Comparison of ENCODE assay signal across 10 mouse cellular contexts in genomic region chr16:44361921-44362890, GRCm38 (mm10). TPM values are rescaled to one million over a fixed set of nuclear protein-coding genes. Genes with fewer than 3 reads are reported as not detected.
DNase-seq lines count a peak whose midpoint lies in the region; ATAC-seq and TF ChIP-seq lines count a peak whose summit lies in the region.
"Had no signal": no experiment of that assay in that cellular context is flagged by ENCODE, and none has a peak within 500 bp of the region (broad histone marks: within the 10 kb centered on the region; RNA-seq: fewer than 3 reads in every experiment).

No protein-coding gene starts in this region.

- H3K4me2 ChIP-seq in embryonic facial prominence, embryonic 11.5 days (ENCODE audit: low read depth, low read length): no peak overlapping the region
- H3K4me2 ChIP-seq: heart, embryonic 13.5 days had no signal

- ATAC-seq in embryonic facial prominence, embryonic 11.5 days (replicated peaks; ENCODE audit: insufficient number of reproducible peaks, low FRiP score, low TSS enrichment, low read depth): no peak
- ATAC-seq in megakaryocyte progenitor cell, adult 5-6 weeks (replicated peaks; ENCODE audit: poor library complexity): peak; percentile 50; the same call in 1 of the 2 replicates
- ATAC-seq in erythroid progenitor cell, adult 5-6 weeks (replicated peaks; ENCODE audit: low FRiP score, poor library complexity, severe bottlenecking): no peak

- peak; percentile 52 for TF ChIP-seq CTCF in liver, adult 2 months (IDR thresholded peaks at IDR 0.05; ENCODE audit: low read depth, low read length)
- 0 out of 2 replicates have a peak, but pooled peaks have one; percentile 19 for TF ChIP-seq CTCF in bone marrow, adult 2 months (IDR thresholded peaks at IDR 0.05; ENCODE audit: control insufficient read depth, insufficient read depth, low read length)

- no peak overlapping the region for H3K9ac ChIP-seq in embryonic facial prominence, embryonic 11.5 days (replicated peaks; ENCODE audit: low read length)
- H3K9ac ChIP-seq in liver, adult 2 months (ENCODE audit: low read depth, low read length): no peak overlapping the region
- H3K9ac ChIP-seq: heart, embryonic 13.5 days had no signal

- 86% methylated on average over 10 of the region's 10 CpGs for WGBS in embryonic facial prominence, embryonic 11.5 days
- WGBS in embryonic facial prominence, embryonic 10.5 days: 88% methylated on average over 10 of the region's 10 CpGs
- WGBS in liver, adult 2 months: 84% methylated on average over 10 of the region's 10 CpGs
- 78% methylated on average over 10 of the region's 10 CpGs for WGBS in bone marrow, adult 2 months

- no peak overlapping the region for H3K27ac ChIP-seq in embryonic facial prominence, embryonic 11.5 days (replicated peaks; ENCODE audit: low read depth, low read length)
- no peak overlapping the region for H3K27ac ChIP-seq in embryonic facial prominence, embryonic 10.5 days (replicated peaks)
- H3K27ac ChIP-seq in liver, adult 2 months (replicated peaks; ENCODE audit: insufficient read depth, low read depth, low read length): no peak overlapping the region
- H3K27ac ChIP-seq in bone marrow, adult 2 months (ENCODE audit: control insufficient read depth, insufficient read depth, low read depth, low read length, poor library complexity): no peak overlapping the region
- H3K27ac ChIP-seq: heart, embryonic 13.5 days; macrophage had no signal

- no peaks in the 10 kb centered on the region for H3K4me1 ChIP-seq in embryonic facial prominence, embryonic 11.5 days (ENCODE audit: control insufficient read depth, insufficient read depth, low read length)
- no peaks in the 10 kb centered on the region for H3K4me1 ChIP-seq in embryonic facial prominence, embryonic 10.5 days
- H3K4me1 ChIP-seq in liver, adult 2 months (ENCODE audit: control insufficient read depth, insufficient read depth, low read length): no peaks in the 10 kb centered on the region
- H3K4me1 ChIP-seq in bone marrow, adult 2 months (ENCODE audit: control insufficient read depth, insufficient read depth, low read length): peaks cover 1% of the 10 kb centered on the region; the same call in 1 of the 2 replicates
- H3K4me1 ChIP-seq: heart, embryonic 13.5 days had no signal

- peak; percentile 42 for DNase-seq in embryonic facial prominence, embryonic 11.5 days (ENCODE audit: low spot score)
- DNase-seq in embryonic facial prominence, embryonic 10.5 days (ENCODE audit: low spot score): no peak
- peak; percentile 39 for DNase-seq in liver, adult 2 months (ENCODE audit: extremely low read depth, low read depth, low spot score)
- DNase-seq in liver: no peak
- peak; percentile 9 to 35 for DNase-seq in frontal cortex, postnatal 36 days (ENCODE audit: low spot score in 2 of 2)

- H3K27me3 ChIP-seq in embryonic facial prominence, embryonic 11.5 days (ENCODE audit: control insufficient read depth, insufficient read depth, low read length): no peaks in the 10 kb centered on the region
- no peaks in the 10 kb centered on the region for H3K27me3 ChIP-seq in embryonic facial prominence, embryonic 10.5 days (replicated peaks; ENCODE audit: low read depth, poor library complexity, severe bottlenecking)
- no peaks in the 10 kb centered on the region for H3K27me3 ChIP-seq in liver, adult 2 months (ENCODE audit: control insufficient read depth, insufficient read depth, low read length)
- H3K27me3 ChIP-seq: heart, embryonic 13.5 days had no signal

- H3K9me3 ChIP-seq in embryonic facial prominence, embryonic 11.5 days (replicated peaks; ENCODE audit: control insufficient read depth, low read length): no peaks in the 10 kb centered on the region
- no peaks in the 10 kb centered on the region for H3K9me3 ChIP-seq in embryonic facial prominence, embryonic 10.5 days
- H3K9me3 ChIP-seq: heart, embryonic 13.5 days had no signal

- no peak overlapping the region for H3K4me3 ChIP-seq in embryonic facial prominence, embryonic 11.5 days (ENCODE audit: low read depth, low read length)
- no peak overlapping the region for H3K4me3 ChIP-seq in embryonic facial prominence, embryonic 10.5 days
- H3K4me3 ChIP-seq in liver, adult 2 months (ENCODE audit: insufficient read depth, low read depth, low read length): no peak overlapping the region
- H3K4me3 ChIP-seq in bone marrow, adult 2 months (replicated peaks; ENCODE audit: control insufficient read depth, low read depth, low read length): no peak overlapping the region
- H3K4me3 ChIP-seq: heart, embryonic 13.5 days had no signal

- H3K36me3 ChIP-seq in embryonic facial prominence, embryonic 11.5 days (replicated peaks; ENCODE audit: control insufficient read depth, insufficient read depth, low read depth, low read length): no peaks in the 10 kb centered on the region
- peaks cover 58% of the 10 kb centered on the region for H3K36me3 ChIP-seq in embryonic facial prominence, embryonic 10.5 days (replicated peaks)
- peaks cover 4% of the 10 kb centered on the region; the same call in 1 of the 2 replicates for H3K36me3 ChIP-seq in liver, adult 2 months (ENCODE audit: control insufficient read depth, insufficient read depth, low read length)

- no peak for TF ChIP-seq POLR2A in liver, adult 2 months (IDR thresholded peaks at IDR 0.05; ENCODE audit: extremely low read depth, insufficient read depth, low read length)
- TF ChIP-seq POLR2A in bone marrow, adult 2 months (IDR thresholded peaks at IDR 0.05; ENCODE audit: borderline replicate concordance, control insufficient read depth, low read depth, low read length): no peak

- H3K79me2 ChIP-seq in liver, adult 2 months (ENCODE audit: control insufficient read depth, insufficient read depth, low read length): no peaks in the 10 kb centered on the region

RNA-seq across cellular contexts. Expression of gene Spice1, which starts 15.3 kb away (rescaled TPM):
- polyA plus RNA-seq in embryonic facial prominence, embryonic 11.5 days (2014; fragmentation: Nextera tagmentation; extraction: Ambion mirVana): 32.4 and 34.8 TPM in 2 replicates
- polyA plus RNA-seq in embryonic facial prominence, embryonic 10.5 days (2016; fragmentation: Nextera tagmentation; extraction: Ambion mirVana): 33.9 and 34.5 TPM in 2 replicates
- 2.3 and 3.8 TPM in 2 replicates for total RNA-seq in liver, adult 2 months (2014; rRNA removed)
- polyA plus RNA-seq in liver, adult 2 months (2012; rRNA removed): 1.3 and 1.7 TPM in 2 replicates
- 7.6 and 11.9 TPM in 2 replicates for polyA plus RNA-seq in bone marrow, adult 2 months (2011; ENCODE audit: insufficient read depth, insufficient read length, low replicate concordance, missing spikeins)
- total RNA-seq in megakaryocyte progenitor cell, adult 5-6 weeks (2015): 18.5 and 23.9 TPM in 2 replicates
- 15.3 and 21.1 TPM in 2 replicates for total RNA-seq in megakaryocyte progenitor cell, adult 5-6 weeks (2017)
- 16.9 and 39.4 TPM in 2 replicates for total RNA-seq in erythroid progenitor cell, adult 5-6 weeks (2015; ENCODE audit: low replicate concordance)
- total RNA-seq in erythroid progenitor cell, adult 5-6 weeks (2017; ENCODE audit: low replicate concordance): 11.5 and 23.9 TPM in 2 replicates

RNA-seq across cellular contexts. Expression of gene Sidt1, which starts 29.2 kb away (rescaled TPM):
- 0.42 and 0.89 TPM in 2 replicates for polyA plus RNA-seq in embryonic facial prominence, embryonic 11.5 days (2014; fragmentation: Nextera tagmentation; extraction: Ambion mirVana)
- polyA plus RNA-seq in embryonic facial prominence, embryonic 10.5 days (2016; fragmentation: Nextera tagmentation; extraction: Ambion mirVana): 0.21 and 0.29 TPM in 2 replicates
- total RNA-seq in liver, adult 2 months (2014; rRNA removed): under 0.01 and 0.20 TPM in 2 replicates
- polyA plus RNA-seq in liver, adult 2 months (2012; rRNA removed): 0.14 and 0.23 TPM in 2 replicates
- 2.5 and 3.6 TPM in 2 replicates for polyA plus RNA-seq in bone marrow, adult 2 months (2011; ENCODE audit: insufficient read depth, insufficient read length, low replicate concordance, missing spikeins)
- total RNA-seq in megakaryocyte progenitor cell, adult 5-6 weeks (2015): not detected in 2 replicates
- total RNA-seq in megakaryocyte progenitor cell, adult 5-6 weeks (2017): 0.08 TPM in 1 of 2 replicates, not detected in the other
- 3.2 TPM in 1 of 2 replicates, not detected in the other for total RNA-seq in erythroid progenitor cell, adult 5-6 weeks (2015; ENCODE audit: low replicate concordance)
- 0.90 TPM in 1 of 2 replicates, not detected in the other for total RNA-seq in erythroid progenitor cell, adult 5-6 weeks (2017; ENCODE audit: low replicate concordance)
- polyA plus RNA-seq: heart, embryonic 13.5 days; macrophage had no signal

RNA-seq across cellular contexts. Expression of gene Cfap44, which starts 32.4 kb away (rescaled TPM):
- polyA plus RNA-seq in embryonic facial prominence, embryonic 11.5 days (2014; fragmentation: Nextera tagmentation; extraction: Ambion mirVana): 0.50 and 0.63 TPM in 2 replicates
- 0.76 and 0.84 TPM in 2 replicates for polyA plus RNA-seq in embryonic facial prominence, embryonic 10.5 days (2016; fragmentation: Nextera tagmentation; extraction: Ambion mirVana)
- not detected in 2 replicates for total RNA-seq in liver, adult 2 months (2014; rRNA removed)
- not detected in 2 replicates for polyA plus RNA-seq in liver, adult 2 months (2012; rRNA removed)
- polyA plus RNA-seq in bone marrow, adult 2 months (2011; ENCODE audit: insufficient read depth, insufficient read length, low replicate concordance, missing spikeins): not detected in 2 replicates
- not detected in 2 replicates for total RNA-seq in megakaryocyte progenitor cell, adult 5-6 weeks (2015)
- total RNA-seq in megakaryocyte progenitor cell, adult 5-6 weeks (2017): 0.30 TPM in 1 of 2 replicates, not detected in the other
- total RNA-seq in erythroid progenitor cell, adult 5-6 weeks (2015; ENCODE audit: low replicate concordance): not detected in 2 replicates
- not detected in 2 replicates for total RNA-seq in erythroid progenitor cell, adult 5-6 weeks (2017; ENCODE audit: low replicate concordance)
- polyA plus RNA-seq: heart, embryonic 13.5 days; macrophage had no signal

Comparison
In these comparisons a context has a peak if more than half of its experiments do, and no peak if none do; other contexts are left out.
1. DNase-seq: peak in embryonic facial prominence, embryonic 11.5 days (single experiment), liver, adult 2 months (single experiment) and frontal cortex, postnatal 36 days (2 of 2); none in embryonic facial prominence, embryonic 10.5 days (single experiment) and liver (single experiment).